Mouse (Mus musculus): Measurements from ENCODE around the gene Nr1d1.
"Not testable (repeated sequence)": the region's sequence is repeated elsewhere in the genome, so short reads cannot be mapped to it uniquely, and the experiment has no call there.

Gene Nr1d1

GRCm38 (mm10) chr11:98750351-98751201 is 24.6 kb downstream of the Nr1d1 start:
- DNase-seq, result peak; percentile 78 to 88

GRCm38 (mm10) chr11:98749716-98750115 is 25.4 kb downstream of the Nr1d1 start:
- DNase-seq, result peak; percentile 51 to 68

- peak; percentile 60 to 61 for DNase-seq
These were observed 26.4 kb downstream of the Nr1d1 start for GRCm38 (mm10) chr11:98748506-98749416.

GRCm38 (mm10) chr11:98747804-98748505 is 27.2 kb downstream of the Nr1d1 start:
- peak; percentile 71 for DNase-seq

GRCm38 (mm10) chr11:98746855-98747693 is 28.1 kb downstream of the Nr1d1 start:
- peak; percentile 92 to 95 for DNase-seq

GRCm38 (mm10) chr11:98745932-98746853 is 28.9 kb downstream of the Nr1d1 start:
- peak in 1 of 2 experiments; percentile 37 for DNase-seq

GRCm38 (mm10) chr11:98744456-98745019 is 30.6 kb downstream of the Nr1d1 start:
- DNase-seq, result no peak

GRCm38 (mm10) chr11:98743655-98744345 is 31.3 kb downstream of the Nr1d1 start:
- DNase-seq, result peak in 1 of 2 experiments; percentile 57

- peak; percentile 60 to 61 for DNase-seq
These were observed 32.5 kb downstream of the Nr1d1 start for GRCm38 (mm10) chr11:98742397-98743291.

- peak; percentile 85 to 95 for DNase-seq
These were observed 33.3 kb downstream of the Nr1d1 start for GRCm38 (mm10) chr11:98741622-98742396.

- DNase-seq, result no peak
These were observed 34.0 kb downstream of the Nr1d1 start for GRCm38 (mm10) chr11:98741051-98741620.

- DNase-seq, result peak; percentile 75 to 78
These were observed 34.6 kb downstream of the Nr1d1 start, which contains the start of gene Thra for GRCm38 (mm10) chr11:98740393-98741050. Gene Thra, plus strand, starts transcription at chr11:98740638.

- peak in 1 of 2 experiments; percentile 55 for DNase-seq
These were observed 35.1 kb downstream of the Nr1d1 start for GRCm38 (mm10) chr11:98740026-98740392.

GRCm38 (mm10) chr11:98738925-98739324 is 36.2 kb downstream of the Nr1d1 start:
- DNase-seq, result peak in 1 of 2 experiments; percentile 7

GRCm38 (mm10) chr11:98738428-98738911 is 36.7 kb downstream of the Nr1d1 start:
- peak; percentile 12 to 18 for DNase-seq

GRCm38 (mm10) chr11:98737220-98737619 is 37.9 kb downstream of the Nr1d1 start:
- DNase-seq, result not testable (repeated sequence)
